Mouse (Mus musculus) bone marrow macrophage, adult 2 months (primary cell): ENCODE data around the gene Lamp1. TPM values are rescaled to one million over a fixed set of nuclear protein-coding genes. Genes with fewer than 3 reads are reported as not detected.

Source experiments
- H3K27ac ChIP-seq: 2 replicates; pipeline ENCODE4 v1.5.1; 2012; ENCODE audit warnings: low read depth, low read length; ENCODE audit not compliant: insufficient read depth
- H3K4me1 ChIP-seq: 2 replicates; pipeline ENCODE4 v1.6.1; 2012; ENCODE audit warnings: low read length; ENCODE audit not compliant: control insufficient read depth, insufficient read depth
- H3K4me3 ChIP-seq: 2 replicates; pipeline ENCODE4 v1.5.1; 2012; ENCODE audit warnings: mild to moderate bottlenecking, low read length, moderate library complexity; ENCODE audit not compliant: insufficient read depth
- CTCF ChIP-seq: IDR thresholded peaks from 2 replicates; pipeline ENCODE4 v1.5.1; 2012; ENCODE audit warnings: low read depth, mild to moderate bottlenecking, low read length, moderate library complexity
- POLR2A ChIP-seq: IDR thresholded peaks from 2 replicates; pipeline ENCODE4 v1.6.1; 2012; ENCODE audit warnings: mild to moderate bottlenecking, low read depth, low read length, borderline replicate concordance
- polyA plus RNA-seq: library from polyadenylated mRNA; stranded (reverse); fragments of >200 nt; gene quantifications from 2 replicates; pipeline ENCODE4 v1.2.4, GENCODE M21; 2012; ENCODE audit not compliant: missing spikeins, insufficient read depth, insufficient read length

Gene Lamp1
- polyA plus RNA-seq, 1 experiment, result 1,629 TPM

DNA sequence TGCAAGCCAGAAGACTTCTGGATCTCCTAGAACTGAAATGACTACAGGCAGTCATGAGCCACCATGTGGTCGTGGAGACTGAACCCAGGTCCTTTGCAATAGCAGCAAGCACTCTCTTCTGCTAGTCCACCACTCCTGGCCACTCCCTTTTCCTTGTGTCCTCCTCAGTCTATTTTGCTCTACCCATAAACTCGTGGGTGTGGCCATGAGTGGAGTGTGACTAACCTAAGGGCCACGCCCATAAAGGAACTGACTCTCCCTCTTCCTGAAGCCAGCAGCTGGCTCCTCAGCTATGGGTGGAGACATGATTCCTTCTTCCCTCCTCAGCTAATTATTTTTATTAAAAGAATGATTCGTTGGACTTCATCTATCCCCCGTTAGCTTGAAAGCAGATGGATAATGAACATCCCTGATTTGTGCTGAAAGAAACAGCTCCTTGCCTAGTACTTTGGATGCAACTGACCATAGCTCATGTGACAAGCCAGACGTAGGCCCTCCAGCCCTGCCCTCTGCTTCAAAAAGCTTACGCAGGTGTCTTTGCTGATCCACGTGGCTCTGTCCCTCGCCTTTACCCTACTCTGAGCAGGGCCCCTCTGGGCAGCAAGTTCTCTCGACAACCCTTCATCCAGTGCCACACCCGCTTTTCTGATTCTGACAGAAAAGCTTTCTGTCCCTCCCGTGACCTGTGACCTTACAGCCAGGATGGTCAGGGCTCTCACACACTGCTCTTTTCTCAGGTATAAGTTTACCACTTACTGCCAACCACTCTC lies 45.6 kb downstream of the Lamp1 start:
- Histone ChIP-seq H3K4me1 (peaks cover 30% of the 10 kb centered on the region), H3K27ac (0 out of 2 replicates have a peak overlapping the region, but pooled peaks have one; percentile 1), H3K4me3 (no peak overlapping the region)
- TF ChIP-seq CTCF (no peak), POLR2A (no peak)

DNA sequence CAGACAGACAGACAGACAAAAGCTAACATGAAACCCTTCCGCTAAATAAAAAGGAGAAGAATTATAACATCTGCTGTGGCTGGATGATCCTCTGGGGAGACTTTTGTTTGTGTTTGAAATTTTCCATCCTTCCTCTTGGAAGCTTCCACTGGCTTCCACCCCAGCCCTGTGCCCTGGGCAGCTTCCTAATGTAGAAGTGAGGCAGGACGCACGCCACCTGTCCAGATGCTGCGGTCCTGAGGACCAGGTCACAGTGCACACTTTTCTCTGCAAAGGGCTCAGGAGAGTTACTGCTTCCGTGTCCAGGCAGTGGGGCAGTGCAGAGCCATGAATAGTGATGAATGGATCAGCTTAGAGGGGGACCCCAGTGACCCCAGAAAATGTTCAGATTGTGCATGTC lies 46.4 kb downstream of the Lamp1 start:
- TF ChIP-seq CTCF (no peak), POLR2A (no peak)
- Histone ChIP-seq H3K27ac (no peak overlapping the region), H3K4me1 (peaks cover 28% of the 10 kb centered on the region), H3K4me3 (no peak overlapping the region)

DNA sequence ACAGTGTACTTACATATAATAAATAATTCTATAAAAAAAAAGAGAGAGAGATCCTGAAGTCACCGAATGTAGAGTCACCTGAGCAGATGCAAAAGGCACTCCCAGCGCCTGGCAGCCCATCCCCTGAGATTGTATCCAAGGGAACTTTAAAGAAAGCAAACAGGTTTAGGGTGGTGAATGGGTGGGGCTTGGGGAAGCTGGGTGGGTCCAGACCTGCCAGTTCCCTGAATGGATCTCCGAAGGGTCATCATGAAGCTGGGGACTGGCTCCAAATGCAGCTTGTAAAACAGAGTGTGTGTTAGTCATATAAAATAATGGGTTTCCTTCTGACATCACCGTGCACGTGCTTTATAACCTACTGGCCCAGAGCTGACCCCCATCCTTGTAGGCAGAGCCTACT lies 47.3 kb downstream of the Lamp1 start:
- H3K27ac ChIP-seq, result no peak overlapping the region
- H3K4me3 ChIP-seq, result no peak overlapping the region
- H3K4me1 ChIP-seq, result peaks cover 25% of the 10 kb centered on the region
- TF ChIP-seq POLR2A, result no peak

DNA sequence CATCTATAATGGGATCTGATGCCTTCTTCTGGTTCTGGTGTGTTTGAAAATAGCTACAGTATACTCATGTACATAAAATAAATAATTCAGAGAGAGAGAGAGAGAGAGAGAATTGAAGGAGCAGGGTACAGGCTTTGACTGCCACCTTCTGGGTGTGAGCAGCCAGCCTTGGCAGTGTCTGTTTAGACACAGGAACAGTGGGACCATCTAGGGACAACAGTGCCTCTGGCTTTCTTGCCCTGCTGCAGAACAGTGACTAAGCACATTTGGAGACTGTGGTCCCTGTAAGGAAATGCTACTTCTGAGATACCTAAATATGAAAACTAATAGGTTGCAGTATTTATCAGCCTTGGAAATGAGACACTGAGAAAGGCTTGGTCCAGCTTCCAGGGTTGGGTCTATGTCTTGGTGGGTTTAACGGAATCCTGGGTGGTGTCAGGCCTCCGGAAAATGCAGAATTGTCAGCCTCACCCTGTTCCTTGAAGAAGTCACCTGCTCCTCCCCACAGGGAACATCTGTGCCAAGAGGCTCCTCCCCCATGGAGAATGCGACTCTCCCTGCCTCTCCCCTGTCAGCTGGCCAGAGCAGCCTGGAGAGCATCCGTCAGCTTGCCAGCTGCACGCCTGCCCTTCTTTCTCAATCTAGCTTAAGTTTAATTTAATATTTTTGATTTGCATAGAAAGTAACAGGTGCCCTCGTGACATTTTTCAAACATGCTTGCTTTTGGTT lies 49.8 kb downstream of the Lamp1 start:
- no peak for TF ChIP-seq CTCF
- TF ChIP-seq POLR2A, result no peak
- peaks cover 35% of the 10 kb centered on the region for H3K4me1 ChIP-seq
- H3K27ac ChIP-seq, result no peak overlapping the region
- no peak overlapping the region for H3K4me3 ChIP-seq

DNA sequence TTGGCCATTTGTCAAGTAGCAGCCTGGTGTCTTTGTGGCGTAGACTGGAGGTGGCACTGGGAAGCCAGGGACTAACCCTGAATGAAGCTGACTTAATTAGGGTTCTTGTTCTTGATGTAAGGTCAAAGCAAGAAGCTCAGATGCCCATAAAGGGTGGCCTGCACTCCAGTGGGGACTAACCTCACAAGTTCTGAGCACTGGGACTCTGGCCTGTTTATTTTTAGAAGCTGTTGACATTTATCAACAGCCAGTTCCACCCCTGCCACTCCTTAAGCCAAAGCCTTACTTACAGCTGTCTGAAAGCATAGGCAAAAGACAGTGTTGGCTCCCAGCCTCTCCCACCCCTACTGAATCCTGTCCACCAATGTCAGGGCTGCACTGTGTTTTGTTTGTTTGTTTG lies 50.8 kb downstream of the Lamp1 start:
- H3K4me1 ChIP-seq, result peaks cover 28% of the 10 kb centered on the region
- no peak overlapping the region for H3K27ac ChIP-seq
- no peak overlapping the region for H3K4me3 ChIP-seq
- no peak for TF ChIP-seq POLR2A
- TF ChIP-seq CTCF, result no peak

DNA sequence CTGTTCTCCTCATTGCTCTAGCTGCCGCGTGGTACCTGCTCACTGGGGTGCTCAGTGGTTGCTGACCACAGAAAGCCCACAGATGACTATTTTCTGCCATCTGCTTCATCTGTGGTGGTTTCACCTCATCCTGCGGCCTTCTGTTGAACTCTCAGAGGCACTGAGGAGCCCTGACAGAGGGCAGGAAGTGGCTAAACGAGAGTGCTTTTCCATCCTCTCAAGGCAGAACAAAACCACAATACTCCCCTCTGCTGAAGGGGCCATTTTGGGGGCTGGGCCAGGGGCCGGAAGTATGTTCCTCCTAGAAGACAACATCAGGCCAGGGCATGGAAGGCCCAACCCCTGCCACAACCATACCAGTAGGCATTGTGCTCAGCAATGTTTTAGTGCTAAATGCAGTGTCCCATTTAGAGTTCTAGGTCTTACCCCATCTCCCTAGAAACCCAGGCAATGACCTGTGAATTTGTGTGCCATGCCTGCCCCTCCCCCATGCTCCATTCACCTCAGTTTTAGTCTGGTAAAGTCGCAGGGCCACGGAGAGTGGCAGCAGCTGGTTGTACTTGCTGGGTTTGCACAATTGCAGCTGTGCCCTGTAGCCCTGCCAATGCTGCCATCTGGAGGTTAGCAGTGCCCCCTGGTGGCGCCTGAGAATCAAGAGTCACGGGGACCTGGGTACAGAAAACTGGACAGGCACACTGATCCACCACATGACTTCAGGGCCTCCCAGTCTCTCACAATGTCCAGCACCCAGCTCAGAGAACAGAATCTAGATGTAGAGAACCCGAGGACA lies 54.7 kb downstream of the Lamp1 start:
- peaks cover 16% of the 10 kb centered on the region for H3K4me1 ChIP-seq
- H3K27ac ChIP-seq, result peak overlapping the region; percentile 78
- peak; percentile 75 for TF ChIP-seq CTCF
- TF ChIP-seq POLR2A, result no peak
- 0 out of 2 replicates have a peak overlapping the region, but pooled peaks have one; percentile 12 for H3K4me3 ChIP-seq

DNA sequence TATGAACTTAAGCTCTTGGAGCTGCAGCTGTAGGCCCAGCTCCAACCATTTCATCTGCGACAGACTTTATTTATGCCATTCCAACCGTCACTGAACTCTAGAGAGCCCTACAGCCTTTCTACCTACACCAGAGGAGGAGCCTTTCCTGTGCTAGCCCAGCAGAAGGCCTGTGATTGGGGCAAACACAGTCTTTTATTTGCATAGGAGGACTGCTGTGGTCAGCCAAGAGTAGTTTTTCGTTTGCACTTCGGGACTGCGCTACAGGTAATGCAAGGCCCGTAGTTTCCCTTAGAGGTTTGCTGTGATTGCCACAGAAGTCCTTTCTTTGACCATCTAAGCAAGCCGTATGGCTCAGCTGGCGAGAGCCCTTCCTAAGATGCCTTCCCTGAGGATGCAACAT lies 57.4 kb downstream of the Lamp1 start:
- no peak overlapping the region for H3K27ac ChIP-seq
- peaks cover 13% of the 10 kb centered on the region for H3K4me1 ChIP-seq
- TF ChIP-seq CTCF (no peak), POLR2A (no peak)
- H3K4me3 ChIP-seq, result no peak overlapping the region

DNA sequence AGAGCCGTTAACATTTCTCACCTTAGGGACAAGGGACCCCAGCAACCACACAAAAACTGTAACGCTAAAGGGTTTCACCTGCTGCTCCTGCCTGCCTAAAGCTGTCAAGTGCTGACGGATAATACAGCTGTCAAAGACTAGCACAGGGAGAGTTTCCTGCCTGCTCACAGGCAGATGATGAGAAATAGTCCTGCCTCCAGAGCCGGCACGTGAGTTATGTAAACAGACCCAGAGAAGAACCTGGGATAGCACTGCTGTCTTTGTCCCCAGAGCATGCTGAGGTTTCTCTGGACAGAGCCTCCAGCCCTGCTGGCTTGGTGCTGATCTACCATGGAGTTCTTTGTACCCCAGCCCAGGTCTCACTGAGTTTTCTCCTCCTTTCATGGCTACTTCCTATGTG lies 58.1 kb downstream of the Lamp1 start:
- TF ChIP-seq POLR2A, result no peak
- TF ChIP-seq CTCF, result no peak
- Histone ChIP-seq H3K4me1 (peaks cover 13% of the 10 kb centered on the region), H3K27ac (no peak overlapping the region), H3K4me3 (no peak overlapping the region)

DNA sequence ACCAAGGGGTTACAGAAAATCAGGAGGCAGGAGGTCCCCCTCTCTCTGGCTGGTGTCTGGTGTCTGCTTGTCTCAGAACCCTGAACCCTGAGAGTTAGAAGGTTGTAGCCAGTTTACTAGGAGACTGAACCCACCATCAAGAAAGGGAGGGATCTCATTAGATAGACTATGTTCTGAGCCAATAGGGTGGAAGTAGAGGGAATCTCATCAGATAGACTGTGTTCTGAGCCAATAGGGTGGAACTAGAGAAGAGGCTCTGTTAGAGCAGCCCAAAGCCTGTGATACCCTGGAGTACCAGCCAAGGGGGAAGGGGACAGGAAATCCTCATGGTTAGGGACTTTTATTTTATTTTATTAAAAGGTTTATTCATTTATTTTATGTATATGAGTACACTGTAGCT lies 59.0 kb downstream of the Lamp1 start:
- no peak overlapping the region for H3K27ac ChIP-seq
- H3K4me1 ChIP-seq, result peaks cover 8% of the 10 kb centered on the region
- H3K4me3 ChIP-seq, result no peak overlapping the region

DNA sequence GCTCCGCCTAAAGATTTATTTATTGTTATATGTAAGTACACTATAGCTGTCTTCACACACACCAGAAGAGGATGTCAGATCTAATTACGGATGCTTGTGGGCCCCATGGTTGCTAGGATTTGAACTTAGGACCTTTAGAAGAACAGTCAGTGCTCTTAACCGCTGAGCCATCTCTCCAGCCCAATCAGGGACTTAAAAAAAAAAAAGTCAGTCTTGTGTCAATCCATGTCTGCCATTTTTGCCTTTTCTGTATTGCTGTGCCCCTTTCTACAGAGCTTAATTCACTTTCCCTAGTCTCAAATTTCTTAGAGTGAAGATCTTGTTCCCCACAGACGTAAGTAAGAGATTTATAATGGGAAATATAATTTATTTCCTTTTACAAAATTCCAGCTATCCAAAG lies 59.5 kb downstream of the Lamp1 start:
- TF ChIP-seq CTCF, result no peak
- TF ChIP-seq POLR2A, result no peak
- Histone ChIP-seq H3K27ac (no peak overlapping the region), H3K4me1 (peaks cover 4% of the 10 kb centered on the region), H3K4me3 (no peak overlapping the region)

More for the DNA sequence above, 59.0 kb downstream of the Lamp1 start:
- no peak for TF ChIP-seq CTCF
- TF ChIP-seq POLR2A, result no peak
